Mouse (Mus musculus): Measurements from ENCODE around the gene Capns2. TPM values are rescaled to one million over a fixed set of nuclear protein-coding genes. Genes with fewer than 3 reads are reported as not detected.

Capns2 gene
- total RNA-seq, 2 experiments from 2014 or later, result not detected

GRCm38 (mm10) chr8:92903488-92904135 is 2.4 kb downstream of the Capns2 start:
- DNase-seq (ENCODE audit: low spot score), result peak; percentile 15

- no peak for DNase-seq (ENCODE audit: low spot score)
These were observed 5.3 kb downstream of the Capns2 start for GRCm38 (mm10) chr8:92906553-92906952.

GRCm38 (mm10) chr8:92908448-92908847 is 7.2 kb downstream of the Capns2 start:
- DNase-seq (ENCODE audit: low spot score), result no peak

- DNase-seq (ENCODE audit: low spot score), result no peak
These were observed 10.3 kb downstream of the Capns2 start for GRCm38 (mm10) chr8:92911477-92911876.

- DNase-seq (ENCODE audit: low spot score), result peak; percentile 62
These were observed 12.2 kb downstream of the Capns2 start for GRCm38 (mm10) chr8:92913396-92913795.

- no peak for DNase-seq (ENCODE audit: low spot score)
These were observed 14.9 kb downstream of the Capns2 start for GRCm38 (mm10) chr8:92916082-92916481.

GRCm38 (mm10) chr8:92921768-92922167 is 20.6 kb downstream of the Capns2 start:
- no peak for DNase-seq (ENCODE audit: low spot score)

GRCm38 (mm10) chr8:92928986-92929385 is 27.8 kb downstream of the Capns2 start:
- DNase-seq (ENCODE audit: low spot score), result no peak

- DNase-seq (ENCODE audit: low spot score), result no peak
These were observed 36.8 kb downstream of the Capns2 start for GRCm38 (mm10) chr8:92938056-92938455.

GRCm38 (mm10) chr8:92949071-92949470 is 47.9 kb downstream of the Capns2 start:
- DNase-seq (ENCODE audit: low spot score), result no peak

- DNase-seq (ENCODE audit: low spot score), result no peak
These were observed 49.6 kb downstream of the Capns2 start for GRCm38 (mm10) chr8:92950639-92951371.

Small RNA genes lying within 50 kb of the gene (microRNA-seq; reads per million reads assigned to microRNA genes)
- gene Gm22151, result not detected

Other genes with a start within 250 kb of the Capns2 start
- gene Irx6, start 227.1 kb upstream of the Capns2 start, total RNA-seq (2021), result not detected
- gene Mmp2, start 74.1 kb upstream of the Capns2 start, total RNA-seq (2021), result 10 to 100 TPM; 42.3 to 50.3 TPM
- gene Lpcat2, start 46.1 kb upstream of the Capns2 start, total RNA-seq (2021), result under 1 TPM; 0.18 to 0.36 TPM
- gene Slc6a2, start 58.7 kb downstream of the Capns2 start, total RNA-seq (2021), result under 1 TPM; 0.34 to 0.52 TPM
- not detected for gene Ces1a, start 146.8 kb downstream of the Capns2 start, total RNA-seq (2021)
- gene Ces1b, start 178.6 kb downstream of the Capns2 start, total RNA-seq (2021), result under 1 TPM in 1 of 2 experiments, not detected in 1; 0.12 TPM
- gene Ces1c, start 229.9 kb downstream of the Capns2 start, total RNA-seq (2021), result under 1 TPM in 1 of 2 experiments, not detected in 1; 0.76 TPM

Data from gastrocnemius, adult 18-20 months (tissue).